Mouse (Mus musculus): Measurements from ENCODE around the gene C130074G19Rik. TPM values are rescaled to one million over a fixed set of nuclear protein-coding genes. Genes with fewer than 3 reads are reported as not detected.

Gene C130074G19Rik
- polyA plus RNA-seq, 1 experiment from 2014 or later, result 1.0 TPM

GRCm38 (mm10) chr1:184881861-184882260, 1.2 kb downstream of the C130074G19Rik start:
- H3K4me3 ChIP-seq (ENCODE audit: low read length), result peak overlapping the region; percentile 57
- ATAC-seq, result no peak
- no peaks in the 10 kb centered on the region; the same call in 1 of the 2 replicates for H3K9me3 ChIP-seq (ENCODE audit: control insufficient read depth, low read length)
- peaks cover 8% of the 10 kb centered on the region for H3K4me1 ChIP-seq (ENCODE audit: control insufficient read depth, insufficient read depth, low read depth, low read length)
- peak overlapping the region; percentile 95; the same call in 1 of the 2 replicates for H3K4me2 ChIP-seq (ENCODE audit: low read length)
- WGBS, result 74% methylated on average over 7 of the region's 7 CpGs
- H3K36me3 ChIP-seq (ENCODE audit: control insufficient read depth, insufficient read depth, low read length), result no peaks in the 10 kb centered on the region
- H3K27me3 ChIP-seq (replicated peaks; ENCODE audit: control insufficient read depth, insufficient read depth, low read length), result peaks cover 22% of the 10 kb centered on the region
- no peak overlapping the region for H3K27ac ChIP-seq (ENCODE audit: low read depth, low read length)
- H3K9ac ChIP-seq (ENCODE audit: low read depth, low read length), result no peak overlapping the region

DNA sequence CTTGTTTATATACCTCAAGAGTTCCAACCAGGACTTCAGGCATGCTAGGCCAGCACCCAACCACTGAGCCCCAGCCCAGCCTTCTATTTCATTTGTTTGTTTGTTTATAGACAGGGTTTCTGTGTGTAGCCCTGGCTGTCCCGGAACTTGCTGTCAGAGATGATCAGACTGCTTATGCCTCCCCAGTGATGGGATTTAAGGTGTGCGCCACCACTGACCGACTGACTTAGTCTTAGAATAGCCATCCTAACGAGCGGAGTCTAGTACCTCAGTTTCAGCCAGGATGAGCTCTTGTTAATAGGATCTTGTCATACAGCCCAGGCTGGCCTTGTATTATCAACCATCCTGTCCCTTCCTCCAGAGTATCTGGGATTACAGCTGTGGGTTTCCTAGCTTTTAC, 1.8 kb downstream of the C130074G19Rik start:
- H3K4me3 ChIP-seq (ENCODE audit: low read length), result no peak overlapping the region
- H3K27ac ChIP-seq (ENCODE audit: low read depth, low read length), result no peak overlapping the region
- ATAC-seq, result no peak
- peaks cover 8% of the 10 kb centered on the region for H3K4me1 ChIP-seq (ENCODE audit: control insufficient read depth, insufficient read depth, low read depth, low read length)
- no peak overlapping the region for H3K4me2 ChIP-seq (ENCODE audit: low read length)
- H3K9ac ChIP-seq (ENCODE audit: low read depth, low read length), result no peak overlapping the region
- H3K27me3 ChIP-seq (replicated peaks; ENCODE audit: control insufficient read depth, insufficient read depth, low read length), result peaks cover 22% of the 10 kb centered on the region
- 88% methylated on average over 5 of the region's 5 CpGs for WGBS
- no peaks in the 10 kb centered on the region for H3K36me3 ChIP-seq (ENCODE audit: control insufficient read depth, insufficient read depth, low read length)
- no peaks in the 10 kb centered on the region; the same call in 1 of the 2 replicates for H3K9me3 ChIP-seq (ENCODE audit: control insufficient read depth, low read length)

DNA sequence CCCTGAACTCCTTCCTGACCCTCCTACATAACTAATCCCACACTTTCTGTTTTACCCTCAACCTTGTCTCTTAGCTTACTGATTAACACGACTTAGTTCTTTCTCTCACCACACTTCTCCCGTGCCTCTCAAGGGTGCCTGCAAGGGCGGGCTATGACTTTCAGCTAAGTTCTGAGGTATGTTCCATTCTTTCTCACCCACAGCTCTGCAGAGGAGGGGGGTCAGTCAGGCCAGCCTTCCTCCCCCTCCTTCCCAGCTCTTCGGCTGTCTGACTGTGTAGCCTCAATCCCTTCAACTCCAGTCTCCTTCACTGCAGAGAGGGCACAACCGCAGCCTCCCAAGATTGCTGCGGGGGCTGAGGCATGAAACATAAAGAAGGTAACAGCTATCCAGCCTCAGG, 4.2 kb downstream of the C130074G19Rik start:
- ATAC-seq, result no peak
- Histone ChIP-seq H3K9me3 (ENCODE audit: control insufficient read depth, low read length) (no peaks in the 10 kb centered on the region; the same call in 1 of the 2 replicates), H3K27me3 (replicated peaks; ENCODE audit: control insufficient read depth, insufficient read depth, low read length) (peaks cover 17% of the 10 kb centered on the region), H3K9ac (ENCODE audit: low read depth, low read length) (no peak overlapping the region), H3K36me3 (ENCODE audit: control insufficient read depth, insufficient read depth, low read length) (no peaks in the 10 kb centered on the region), H3K4me2 (ENCODE audit: low read length) (no peak overlapping the region), H3K4me1 (ENCODE audit: control insufficient read depth, insufficient read depth, low read depth, low read length) (peaks cover 8% of the 10 kb centered on the region), H3K4me3 (ENCODE audit: low read length) (no peak overlapping the region), H3K27ac (ENCODE audit: low read depth, low read length) (no peak overlapping the region)
- WGBS, result 76% methylated on average over 6 of the region's 6 CpGs

GRCm38 (mm10) chr1:184877306-184877705, 5.7 kb downstream of the C130074G19Rik start:
- H3K4me1 ChIP-seq (ENCODE audit: control insufficient read depth, insufficient read depth, low read depth, low read length), result no peaks in the 10 kb centered on the region; the same call in 1 of the 2 replicates
- H3K4me3 ChIP-seq (ENCODE audit: low read length), result no peak overlapping the region
- no peak overlapping the region for H3K4me2 ChIP-seq (ENCODE audit: low read length)
- 63% methylated on average over 2 of the region's 2 CpGs for WGBS
- H3K27ac ChIP-seq (ENCODE audit: low read depth, low read length), result no peak overlapping the region
- no peaks in the 10 kb centered on the region for H3K36me3 ChIP-seq (ENCODE audit: control insufficient read depth, insufficient read depth, low read length)
- no peak for ATAC-seq
- H3K9ac ChIP-seq (ENCODE audit: low read depth, low read length), result no peak overlapping the region
- H3K9me3 ChIP-seq (ENCODE audit: control insufficient read depth, low read length), result no peaks in the 10 kb centered on the region; the same call in 1 of the 2 replicates
- peaks cover 9% of the 10 kb centered on the region for H3K27me3 ChIP-seq (replicated peaks; ENCODE audit: control insufficient read depth, insufficient read depth, low read length)

GRCm38 (mm10) chr1:184873910-184874309, 9.1 kb downstream of the C130074G19Rik start:
- H3K27me3 ChIP-seq (replicated peaks; ENCODE audit: control insufficient read depth, insufficient read depth, low read length), result no peaks in the 10 kb centered on the region
- no peaks in the 10 kb centered on the region for H3K9me3 ChIP-seq (ENCODE audit: control insufficient read depth, low read length)
- ATAC-seq, result no peak
- no peak overlapping the region for H3K4me3 ChIP-seq (ENCODE audit: low read length)
- H3K4me2 ChIP-seq (ENCODE audit: low read length), result no peak overlapping the region
- H3K27ac ChIP-seq (ENCODE audit: low read depth, low read length), result no peak overlapping the region
- H3K36me3 ChIP-seq (ENCODE audit: control insufficient read depth, insufficient read depth, low read length), result no peaks in the 10 kb centered on the region
- WGBS, result 79% methylated on average over 11 of the region's 11 CpGs
- H3K9ac ChIP-seq (ENCODE audit: low read depth, low read length), result no peak overlapping the region
- H3K4me1 ChIP-seq (ENCODE audit: control insufficient read depth, insufficient read depth, low read depth, low read length), result peaks cover 2% of the 10 kb centered on the region; the same call in 1 of the 2 replicates

- Histone ChIP-seq H3K4me2 (ENCODE audit: low read length) (no peak overlapping the region), H3K36me3 (ENCODE audit: control insufficient read depth, insufficient read depth, low read length) (no peaks in the 10 kb centered on the region), H3K9ac (ENCODE audit: low read depth, low read length) (no peak overlapping the region), H3K4me3 (ENCODE audit: low read length) (no peak overlapping the region), H3K27ac (ENCODE audit: low read depth, low read length) (no peak overlapping the region), H3K9me3 (ENCODE audit: control insufficient read depth, low read length) (no peaks in the 10 kb centered on the region), H3K4me1 (ENCODE audit: control insufficient read depth, insufficient read depth, low read depth, low read length) (peaks cover 2% of the 10 kb centered on the region; the same call in 1 of the 2 replicates), H3K27me3 (replicated peaks; ENCODE audit: control insufficient read depth, insufficient read depth, low read length) (no peaks in the 10 kb centered on the region)
- ATAC-seq, result no peak
- WGBS, result 84% methylated on average over 7 of the region's 7 CpGs
Measured at GRCm38 (mm10) chr1:184872069-184872819, 10.8 kb downstream of the C130074G19Rik start.

DNA sequence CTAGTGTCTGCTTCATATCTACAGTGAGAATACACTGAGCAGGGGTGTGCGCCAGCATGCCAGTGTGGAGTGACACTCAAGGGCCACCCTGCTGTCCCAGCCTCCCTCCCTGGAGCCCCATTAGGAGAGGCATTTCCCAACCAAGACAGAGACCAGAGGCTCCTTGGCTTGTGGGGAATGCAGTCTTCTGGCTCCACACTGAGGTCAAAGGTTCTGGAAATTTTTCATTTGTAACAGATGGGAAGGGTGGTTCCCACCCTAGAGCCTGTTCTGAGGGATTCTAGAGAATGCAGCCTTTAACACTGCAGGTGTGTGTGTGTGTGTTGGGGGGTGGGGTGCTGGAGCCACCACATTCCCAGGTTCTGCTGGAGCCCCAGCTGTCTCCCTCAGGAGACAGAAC, 11.5 kb downstream of the C130074G19Rik start:
- Histone ChIP-seq H3K27me3 (replicated peaks; ENCODE audit: control insufficient read depth, insufficient read depth, low read length) (no peaks in the 10 kb centered on the region), H3K9ac (ENCODE audit: low read depth, low read length) (no peak overlapping the region), H3K4me3 (ENCODE audit: low read length) (no peak overlapping the region), H3K36me3 (ENCODE audit: control insufficient read depth, insufficient read depth, low read length) (no peaks in the 10 kb centered on the region), H3K4me2 (ENCODE audit: low read length) (no peak overlapping the region), H3K4me1 (ENCODE audit: control insufficient read depth, insufficient read depth, low read depth, low read length) (peaks cover 2% of the 10 kb centered on the region; the same call in 1 of the 2 replicates), H3K27ac (ENCODE audit: low read depth, low read length) (no peak overlapping the region), H3K9me3 (ENCODE audit: control insufficient read depth, low read length) (no peaks in the 10 kb centered on the region)
- ATAC-seq, result no peak
- WGBS, result 90% methylated on average over 1 of the region's 1 CpGs

GRCm38 (mm10) chr1:184870646-184871385, 12.2 kb downstream of the C130074G19Rik start:
- Histone ChIP-seq H3K9ac (ENCODE audit: low read depth, low read length) (no peak overlapping the region), H3K36me3 (ENCODE audit: control insufficient read depth, insufficient read depth, low read length) (no peaks in the 10 kb centered on the region), H3K4me1 (ENCODE audit: control insufficient read depth, insufficient read depth, low read depth, low read length) (peaks cover 2% of the 10 kb centered on the region; the same call in 1 of the 2 replicates), H3K27ac (ENCODE audit: low read depth, low read length) (no peak overlapping the region), H3K4me3 (ENCODE audit: low read length) (no peak overlapping the region), H3K9me3 (ENCODE audit: control insufficient read depth, low read length) (no peaks in the 10 kb centered on the region), H3K27me3 (replicated peaks; ENCODE audit: control insufficient read depth, insufficient read depth, low read length) (no peaks in the 10 kb centered on the region), H3K4me2 (ENCODE audit: low read length) (no peak overlapping the region)
- ATAC-seq, result no peak
- WGBS, result 83% methylated on average over 11 of the region's 11 CpGs

DNA sequence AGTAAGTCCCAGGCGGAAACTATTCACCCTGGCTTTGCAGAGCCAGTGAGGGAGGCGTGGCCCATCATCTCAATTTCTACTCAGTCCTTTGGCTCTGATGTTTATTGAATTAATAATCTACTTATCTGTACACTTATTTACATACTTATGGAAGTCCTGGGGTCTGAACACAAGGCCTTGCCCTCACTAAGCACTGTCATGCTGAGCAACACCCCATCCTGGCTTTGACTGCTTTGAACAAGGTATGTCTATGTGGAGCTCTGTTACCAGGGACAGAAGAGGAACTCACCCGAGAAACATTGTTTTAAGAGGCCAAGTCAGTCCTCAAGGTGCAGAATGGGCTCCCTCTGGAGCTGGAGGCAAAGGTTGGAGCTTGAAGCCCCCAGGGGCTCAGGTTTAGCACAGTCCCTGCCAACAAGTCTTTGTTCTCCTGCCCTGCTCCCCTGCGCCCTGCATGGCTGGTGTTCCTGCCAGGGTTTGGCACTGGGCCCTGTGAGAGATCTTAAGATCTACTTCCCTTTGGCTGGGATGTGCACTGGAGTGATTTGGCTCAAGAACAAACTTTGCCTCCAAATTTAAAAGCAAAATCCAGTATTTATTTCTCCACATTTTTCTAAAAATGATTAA, 13.0 kb downstream of the C130074G19Rik start:
- Histone ChIP-seq H3K36me3 (ENCODE audit: control insufficient read depth, insufficient read depth, low read length) (no peaks in the 10 kb centered on the region), H3K9ac (ENCODE audit: low read depth, low read length) (no peak overlapping the region), H3K4me3 (ENCODE audit: low read length) (no peak overlapping the region), H3K27ac (ENCODE audit: low read depth, low read length) (no peak overlapping the region), H3K27me3 (replicated peaks; ENCODE audit: control insufficient read depth, insufficient read depth, low read length) (no peaks in the 10 kb centered on the region), H3K4me1 (ENCODE audit: control insufficient read depth, insufficient read depth, low read depth, low read length) (peaks cover 2% of the 10 kb centered on the region; the same call in 1 of the 2 replicates), H3K4me2 (ENCODE audit: low read length) (no peak overlapping the region), H3K9me3 (ENCODE audit: control insufficient read depth, low read length) (no peaks in the 10 kb centered on the region)
- 62% methylated on average over 4 of the region's 4 CpGs for WGBS
- peak; percentile 61 for ATAC-seq
